Mouse (Mus musculus): Measurements from ENCODE around the gene Rreb1. TPM values are rescaled to one million over a fixed set of nuclear protein-coding genes. Genes with fewer than 3 reads are reported as not detected.

Gene Rreb1
- total and polyA plus RNA-seq, 2 experiments from 2014 or later: 2.3 to 6.0 TPM

DNA sequence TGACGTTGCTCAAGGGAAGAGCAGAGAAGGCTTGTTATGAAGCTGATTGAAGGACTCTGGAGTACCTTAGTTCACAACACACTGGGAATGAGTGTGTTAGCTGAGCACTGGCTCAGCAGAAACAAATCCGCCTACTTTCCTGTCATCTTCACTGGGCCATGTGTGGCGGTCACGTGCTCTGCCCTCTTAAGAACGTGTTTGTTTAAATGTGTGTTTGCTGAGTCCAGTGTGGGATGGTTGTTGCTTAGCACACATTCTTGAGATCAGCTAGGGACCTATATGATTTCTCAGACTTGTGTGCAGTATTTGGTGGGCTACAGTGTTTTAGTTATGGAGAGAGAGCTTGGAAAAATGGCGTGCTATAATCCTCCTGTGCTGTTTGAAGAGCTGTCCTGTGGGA is 133.8 kb downstream of the Rreb1 start:
- Histone ChIP-seq H3K4me3 (ENCODE audit: low read length) (no peak overlapping the region), H3K27me3 (ENCODE audit: insufficient read depth, low read length) (no peaks in the 10 kb centered on the region), H3K9me3 (ENCODE audit: low read length) (no peaks in the 10 kb centered on the region), H3K27ac (no peak overlapping the region), H3K9ac (replicated peaks; ENCODE audit: low read length) (no peak overlapping the region), H3K4me2 (ENCODE audit: low read depth, low read length) (no peak overlapping the region), H3K4me1 (ENCODE audit: insufficient read depth, low read length) (no peaks in the 10 kb centered on the region), H3K36me3 (ENCODE audit: insufficient read depth, low read length) (no peaks in the 10 kb centered on the region; the same call in 1 of the 2 replicates)
- no peak for DNase-seq (ENCODE audit: low spot score)
- no peak for ATAC-seq
- WGBS: 80% methylated on average over 6 of the region's 6 CpGs
- TF ChIP-seq CTCF (IDR thresholded peaks at IDR 0.05; ENCODE audit: low read depth): no peak

DNA sequence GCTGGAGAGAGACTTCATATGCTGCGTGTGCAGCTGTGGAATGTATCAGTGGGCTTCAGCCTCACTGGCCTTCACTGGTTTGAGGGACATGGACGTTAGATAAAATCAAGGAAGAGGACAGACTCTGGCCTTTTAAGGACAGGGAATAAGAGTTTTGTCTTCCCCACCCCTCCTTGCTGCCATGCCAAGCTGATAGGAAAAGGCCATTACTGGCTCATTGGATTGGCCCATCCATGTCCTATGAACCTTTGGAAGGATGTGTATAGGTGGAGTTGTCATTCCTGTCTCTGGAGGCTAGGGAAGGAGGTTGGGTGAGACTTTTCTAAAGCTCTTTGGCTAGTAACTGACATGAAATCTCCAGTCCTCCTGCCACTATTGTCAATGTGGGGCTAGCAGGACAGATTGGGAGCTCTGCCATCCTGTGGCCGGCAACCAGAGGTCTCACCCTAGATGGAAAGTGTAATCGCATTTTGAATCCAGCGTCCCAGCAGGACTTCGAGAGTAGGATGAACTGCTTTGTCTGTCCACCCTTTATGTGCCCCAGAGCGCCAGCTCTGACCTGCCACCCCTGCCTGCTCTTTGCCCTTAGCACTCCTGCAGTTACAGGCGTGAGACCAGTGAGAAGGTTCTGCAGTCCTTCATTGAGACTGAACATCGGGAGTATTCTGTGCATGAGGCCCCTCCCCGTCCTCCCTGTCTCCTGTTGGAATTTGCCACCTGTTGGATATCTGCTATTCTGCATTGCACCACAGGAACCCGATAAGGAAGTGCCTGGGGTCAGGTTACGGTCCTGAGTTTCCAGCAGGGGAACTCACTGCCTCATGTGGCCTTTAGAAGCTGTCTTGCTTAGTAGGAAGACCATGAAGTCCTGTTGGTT is 134.6 kb downstream of the Rreb1 start:
- DNase-seq (ENCODE audit: low spot score): no peak
- Histone ChIP-seq H3K4me2 (ENCODE audit: low read depth, low read length) (no peak overlapping the region), H3K4me3 (ENCODE audit: low read length) (no peak overlapping the region), H3K9me3 (ENCODE audit: low read length) (no peaks in the 10 kb centered on the region), H3K4me1 (ENCODE audit: insufficient read depth, low read length) (no peaks in the 10 kb centered on the region), H3K9ac (replicated peaks; ENCODE audit: low read length) (no peak overlapping the region), H3K27ac (no peak overlapping the region), H3K36me3 (ENCODE audit: insufficient read depth, low read length) (no peaks in the 10 kb centered on the region; the same call in 1 of the 2 replicates), H3K27me3 (ENCODE audit: insufficient read depth, low read length) (no peaks in the 10 kb centered on the region)
- no peak for TF ChIP-seq CTCF (IDR thresholded peaks at IDR 0.05; ENCODE audit: low read depth)
- no peak for ATAC-seq
- 53% methylated on average over 12 of the region's 12 CpGs for WGBS

GRCm38 (mm10) chr13:37913963-37914362 is 135.8 kb downstream of the Rreb1 start:
- Histone ChIP-seq H3K36me3 (ENCODE audit: insufficient read depth, low read length) (no peaks in the 10 kb centered on the region; the same call in 1 of the 2 replicates), H3K27ac (no peak overlapping the region), H3K9ac (replicated peaks; ENCODE audit: low read length) (no peak overlapping the region), H3K4me2 (ENCODE audit: low read depth, low read length) (no peak overlapping the region), H3K4me3 (ENCODE audit: low read length) (no peak overlapping the region), H3K27me3 (ENCODE audit: insufficient read depth, low read length) (no peaks in the 10 kb centered on the region), H3K4me1 (ENCODE audit: insufficient read depth, low read length) (no peaks in the 10 kb centered on the region), H3K9me3 (ENCODE audit: low read length) (no peaks in the 10 kb centered on the region)
- 71% methylated on average over 3 of the region's 3 CpGs for WGBS
- DNase-seq (ENCODE audit: low spot score): no peak
- ATAC-seq: no peak
- TF ChIP-seq CTCF (IDR thresholded peaks at IDR 0.05; ENCODE audit: low read depth): no peak

- no peaks in the 10 kb centered on the region for H3K27me3 ChIP-seq (ENCODE audit: insufficient read depth, low read length)
- DNase-seq (ENCODE audit: low spot score) (no peak), ATAC-seq (no peak)
- H3K4me1 ChIP-seq (ENCODE audit: insufficient read depth, low read length): no peaks in the 10 kb centered on the region
- H3K4me2 ChIP-seq (ENCODE audit: low read depth, low read length): no peak overlapping the region
- WGBS: 80% methylated on average over 15 of the region's 15 CpGs
- H3K36me3 ChIP-seq (ENCODE audit: insufficient read depth, low read length): no peaks in the 10 kb centered on the region; the same call in 1 of the 2 replicates
- H3K9ac ChIP-seq (replicated peaks; ENCODE audit: low read length): no peak overlapping the region
- H3K4me3 ChIP-seq (ENCODE audit: low read length): no peak overlapping the region
- no peak overlapping the region for H3K27ac ChIP-seq
- H3K9me3 ChIP-seq (ENCODE audit: low read length): no peaks in the 10 kb centered on the region
- TF ChIP-seq CTCF (IDR thresholded peaks at IDR 0.05; ENCODE audit: low read depth): no peak
These were observed 140.4 kb downstream of the Rreb1 start for GRCm38 (mm10) chr13:37918336-37919261.

DNA sequence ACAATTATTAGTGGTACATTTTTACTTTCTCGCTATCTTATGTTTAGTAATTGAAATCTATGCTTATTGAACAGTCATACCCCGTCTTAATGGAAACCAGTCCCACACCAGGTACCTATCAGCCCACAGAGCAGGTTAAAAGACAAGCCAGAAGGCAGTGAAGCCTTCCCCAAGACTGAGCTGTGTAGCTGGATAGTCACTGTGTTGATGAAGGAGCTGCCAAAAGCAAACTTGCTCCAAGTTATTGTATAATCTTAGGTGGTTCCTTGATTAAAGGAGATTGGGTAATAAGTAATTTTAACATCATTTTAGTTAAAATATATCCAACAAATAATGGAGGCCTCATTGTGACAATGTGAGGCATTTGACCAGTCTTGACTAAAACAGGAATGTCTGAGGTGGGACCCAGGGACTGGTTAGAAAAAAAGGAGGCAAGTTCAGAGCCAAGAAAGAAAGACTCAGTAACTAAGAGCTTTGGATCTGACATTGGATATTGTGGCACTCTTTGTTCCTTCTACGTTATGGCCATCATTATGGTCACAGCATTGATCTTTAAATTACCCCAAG is 141.6 kb downstream of the Rreb1 start:
- Histone ChIP-seq H3K4me1 (ENCODE audit: insufficient read depth, low read length) (no peaks in the 10 kb centered on the region), H3K27ac (no peak overlapping the region), H3K36me3 (ENCODE audit: insufficient read depth, low read length) (no peaks in the 10 kb centered on the region; the same call in 1 of the 2 replicates), H3K4me2 (ENCODE audit: low read depth, low read length) (no peak overlapping the region), H3K9ac (replicated peaks; ENCODE audit: low read length) (no peak overlapping the region), H3K27me3 (ENCODE audit: insufficient read depth, low read length) (no peaks in the 10 kb centered on the region), H3K9me3 (ENCODE audit: low read length) (no peaks in the 10 kb centered on the region), H3K4me3 (ENCODE audit: low read length) (no peak overlapping the region)
- DNase-seq (ENCODE audit: low spot score) (no peak), ATAC-seq (no peak)
- 88% methylated on average over 3 of the region's 3 CpGs for WGBS
- no peak for TF ChIP-seq CTCF (IDR thresholded peaks at IDR 0.05; ENCODE audit: low read depth)

DNA sequence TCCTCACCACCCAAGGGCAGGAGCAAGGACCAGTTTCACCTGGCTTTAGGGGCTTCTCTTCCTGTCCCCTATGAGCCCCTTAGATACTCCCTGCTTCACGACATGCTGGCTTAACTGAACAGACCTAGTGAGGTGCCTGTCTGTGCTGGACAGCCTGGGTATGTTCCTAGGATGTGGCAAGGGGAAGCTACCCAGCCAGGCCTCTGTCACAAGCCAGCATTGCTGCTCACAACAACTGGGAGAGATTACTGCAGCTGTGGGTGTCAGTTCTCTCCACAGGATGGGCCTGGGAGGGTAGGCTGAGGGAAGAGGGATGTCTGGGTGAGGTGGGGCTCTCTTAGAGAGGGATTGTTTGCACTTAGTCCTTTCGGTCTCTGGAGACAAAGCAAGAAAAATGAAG is 142.5 kb downstream of the Rreb1 start:
- H3K27ac ChIP-seq: no peak overlapping the region
- WGBS: 22% methylated on average over 2 of the region's 2 CpGs
- TF ChIP-seq CTCF (IDR thresholded peaks at IDR 0.05; ENCODE audit: low read depth): no peak
- no peak overlapping the region for H3K4me3 ChIP-seq (ENCODE audit: low read length)
- DNase-seq (ENCODE audit: low spot score) (no peak), ATAC-seq (no peak)
- H3K9ac ChIP-seq (replicated peaks; ENCODE audit: low read length): no peak overlapping the region
- no peaks in the 10 kb centered on the region for H3K4me1 ChIP-seq (ENCODE audit: insufficient read depth, low read length)
- no peak overlapping the region for H3K4me2 ChIP-seq (ENCODE audit: low read depth, low read length)
- no peaks in the 10 kb centered on the region; the same call in 1 of the 2 replicates for H3K36me3 ChIP-seq (ENCODE audit: insufficient read depth, low read length)
- no peaks in the 10 kb centered on the region for H3K27me3 ChIP-seq (ENCODE audit: insufficient read depth, low read length)
- H3K9me3 ChIP-seq (ENCODE audit: low read length): no peaks in the 10 kb centered on the region
